Mouse (Mus musculus): ENCODE data around the gene Elmo1. TPM values are rescaled to one million over a fixed set of nuclear protein-coding genes. Genes with fewer than 3 reads are reported as not detected.

Gene Elmo1
- polyA plus RNA-seq, 1 experiment from 2014 or later: 23.5 TPM

GRCm38 (mm10) chr13:20564414-20564813, 474.0 kb downstream of the Elmo1 start:
- Histone ChIP-seq H3K36me3 (no peaks in the 10 kb centered on the region), H3K4me3 (replicated peaks) (no peak overlapping the region), H3K4me2 (replicated peaks) (no peak overlapping the region), H3K27ac (replicated peaks) (no peak overlapping the region), H3K27me3 (no peaks in the 10 kb centered on the region), H3K9ac (no peak overlapping the region), H3K9me3 (replicated peaks) (no peaks in the 10 kb centered on the region), H3K4me1 (no peaks in the 10 kb centered on the region)
- 82% methylated on average over 9 of the region's 9 CpGs for WGBS
- ATAC-seq (ENCODE audit: insufficient number of reproducible peaks, low FRiP score, low TSS enrichment, low read depth): no peak

GRCm38 (mm10) chr13:20575186-20575585, 484.8 kb downstream of the Elmo1 start:
- no peaks in the 10 kb centered on the region for H3K4me1 ChIP-seq
- H3K27me3 ChIP-seq: no peaks in the 10 kb centered on the region
- no peak overlapping the region for H3K9ac ChIP-seq
- no peak overlapping the region for H3K27ac ChIP-seq (replicated peaks)
- 70% methylated on average over 2 of the region's 2 CpGs for WGBS
- no peak overlapping the region for H3K4me3 ChIP-seq (replicated peaks)
- H3K36me3 ChIP-seq: 0 out of 2 replicates have a peak, but pooled peaks cover 3% of the 10 kb centered on the region
- no peak for ATAC-seq (ENCODE audit: insufficient number of reproducible peaks, low FRiP score, low TSS enrichment, low read depth)
- no peak overlapping the region for H3K4me2 ChIP-seq (replicated peaks)
- no peaks in the 10 kb centered on the region for H3K9me3 ChIP-seq (replicated peaks)

GRCm38 (mm10) chr13:20585868-20586267, 495.5 kb downstream of the Elmo1 start:
- H3K27me3 ChIP-seq: no peaks in the 10 kb centered on the region
- no peaks in the 10 kb centered on the region for H3K9me3 ChIP-seq (replicated peaks)
- H3K36me3 ChIP-seq: no peaks in the 10 kb centered on the region
- no peak overlapping the region for H3K4me3 ChIP-seq (replicated peaks)
- no peak for ATAC-seq (ENCODE audit: insufficient number of reproducible peaks, low FRiP score, low TSS enrichment, low read depth)
- H3K4me2 ChIP-seq (replicated peaks): no peak overlapping the region
- WGBS: 72% methylated on average over 4 of the region's 4 CpGs
- no peaks in the 10 kb centered on the region for H3K4me1 ChIP-seq
- H3K27ac ChIP-seq (replicated peaks): no peak overlapping the region
- H3K9ac ChIP-seq: no peak overlapping the region

GRCm38 (mm10) chr13:20586462-20586861, 496.1 kb downstream of the Elmo1 start:
- Histone ChIP-seq H3K4me3 (replicated peaks) (no peak overlapping the region), H3K9ac (no peak overlapping the region), H3K4me2 (replicated peaks) (no peak overlapping the region), H3K4me1 (no peaks in the 10 kb centered on the region), H3K27me3 (no peaks in the 10 kb centered on the region), H3K27ac (replicated peaks) (no peak overlapping the region), H3K9me3 (replicated peaks) (no peaks in the 10 kb centered on the region), H3K36me3 (no peaks in the 10 kb centered on the region)
- ATAC-seq (ENCODE audit: insufficient number of reproducible peaks, low FRiP score, low TSS enrichment, low read depth): no peak
- WGBS: 69% methylated on average over 3 of the region's 3 CpGs

- no peaks in the 10 kb centered on the region for H3K9me3 ChIP-seq (replicated peaks)
- H3K4me1 ChIP-seq: no peaks in the 10 kb centered on the region
- no peaks in the 10 kb centered on the region for H3K27me3 ChIP-seq
- H3K9ac ChIP-seq: no peak overlapping the region
- H3K4me2 ChIP-seq (replicated peaks): no peak overlapping the region
- H3K4me3 ChIP-seq (replicated peaks): no peak overlapping the region
- ATAC-seq (ENCODE audit: insufficient number of reproducible peaks, low FRiP score, low TSS enrichment, low read depth): no peak
- 76% methylated on average over 4 of the region's 4 CpGs for WGBS
- no peaks in the 10 kb centered on the region for H3K36me3 ChIP-seq
- no peak overlapping the region for H3K27ac ChIP-seq (replicated peaks)
These were observed 500.6 kb downstream of the Elmo1 start for GRCm38 (mm10) chr13:20590983-20591382.

GRCm38 (mm10) chr13:20597307-20597706, 506.9 kb downstream of the Elmo1 start:
- no peaks in the 10 kb centered on the region for H3K27me3 ChIP-seq
- no peaks in the 10 kb centered on the region for H3K9me3 ChIP-seq (replicated peaks)
- H3K4me1 ChIP-seq: no peaks in the 10 kb centered on the region

GRCm38 (mm10) chr13:20598618-20599017, 508.2 kb downstream of the Elmo1 start:
- no peak for ATAC-seq (ENCODE audit: insufficient number of reproducible peaks, low FRiP score, low TSS enrichment, low read depth)

More at GRCm38 (mm10) chr13:20597307-20597706, 506.9 kb downstream of the Elmo1 start:
- Histone ChIP-seq H3K4me2 (replicated peaks) (no peak overlapping the region), H3K27ac (replicated peaks) (no peak overlapping the region), H3K9ac (no peak overlapping the region), H3K36me3 (no peaks in the 10 kb centered on the region), H3K4me3 (replicated peaks) (no peak overlapping the region)
- no peak for ATAC-seq (ENCODE audit: insufficient number of reproducible peaks, low FRiP score, low TSS enrichment, low read depth)
- 62% methylated on average over 5 of the region's 5 CpGs for WGBS

GRCm38 (mm10) chr13:20600246-20600645, 509.9 kb downstream of the Elmo1 start:
- Histone ChIP-seq H3K4me2 (replicated peaks) (no peak overlapping the region), H3K36me3 (no peaks in the 10 kb centered on the region), H3K4me1 (no peaks in the 10 kb centered on the region), H3K9ac (no peak overlapping the region), H3K9me3 (replicated peaks) (no peaks in the 10 kb centered on the region), H3K4me3 (replicated peaks) (no peak overlapping the region), H3K27me3 (no peaks in the 10 kb centered on the region), H3K27ac (replicated peaks) (no peak overlapping the region)
- no peak for ATAC-seq (ENCODE audit: insufficient number of reproducible peaks, low FRiP score, low TSS enrichment, low read depth)
- 41% methylated on average over 6 of the region's 6 CpGs for WGBS

More at GRCm38 (mm10) chr13:20598618-20599017, 508.2 kb downstream of the Elmo1 start:
- no peaks in the 10 kb centered on the region for H3K9me3 ChIP-seq (replicated peaks)
- no peak overlapping the region for H3K9ac ChIP-seq
- H3K4me1 ChIP-seq: no peaks in the 10 kb centered on the region
- no peak overlapping the region for H3K4me3 ChIP-seq (replicated peaks)
- no peak overlapping the region for H3K27ac ChIP-seq (replicated peaks)
- H3K36me3 ChIP-seq: no peaks in the 10 kb centered on the region
- WGBS: 88% methylated on average over 3 of the region's 3 CpGs
- H3K4me2 ChIP-seq (replicated peaks): no peak overlapping the region
- no peaks in the 10 kb centered on the region for H3K27me3 ChIP-seq

GRCm38 (mm10) chr13:20601421-20601820, 511.0 kb downstream of the Elmo1 start:
- no peak overlapping the region for H3K4me3 ChIP-seq (replicated peaks)
- no peak overlapping the region for H3K9ac ChIP-seq
- 64% methylated on average over 1 of the region's 1 CpGs for WGBS
- H3K4me2 ChIP-seq (replicated peaks): no peak overlapping the region
- H3K27me3 ChIP-seq: no peaks in the 10 kb centered on the region
- H3K9me3 ChIP-seq (replicated peaks): no peaks in the 10 kb centered on the region
- no peaks in the 10 kb centered on the region for H3K36me3 ChIP-seq
- ATAC-seq (ENCODE audit: insufficient number of reproducible peaks, low FRiP score, low TSS enrichment, low read depth): no peak
- H3K4me1 ChIP-seq: no peaks in the 10 kb centered on the region
- no peak overlapping the region for H3K27ac ChIP-seq (replicated peaks)

- Histone ChIP-seq H3K27me3 (no peaks in the 10 kb centered on the region), H3K36me3 (no peaks in the 10 kb centered on the region), H3K4me2 (replicated peaks) (no peak overlapping the region), H3K9me3 (replicated peaks) (no peaks in the 10 kb centered on the region), H3K27ac (replicated peaks) (no peak overlapping the region), H3K4me1 (no peaks in the 10 kb centered on the region), H3K9ac (no peak overlapping the region), H3K4me3 (replicated peaks) (no peak overlapping the region)
- no peak for ATAC-seq (ENCODE audit: insufficient number of reproducible peaks, low FRiP score, low TSS enrichment, low read depth)
- WGBS: 92% methylated on average over 3 of the region's 3 CpGs
These were observed 516.5 kb downstream of the Elmo1 start for GRCm38 (mm10) chr13:20606891-20607290.

GRCm38 (mm10) chr13:20609003-20609688, 518.8 kb downstream of the Elmo1 start:
- WGBS: 33% methylated on average over 3 of the region's 3 CpGs
- no peak for ATAC-seq (ENCODE audit: insufficient number of reproducible peaks, low FRiP score, low TSS enrichment, low read depth)
- Histone ChIP-seq H3K9me3 (replicated peaks) (no peaks in the 10 kb centered on the region), H3K9ac (no peak overlapping the region), H3K4me3 (replicated peaks) (no peak overlapping the region), H3K4me2 (replicated peaks) (no peak overlapping the region), H3K27ac (replicated peaks) (no peak overlapping the region), H3K36me3 (no peaks in the 10 kb centered on the region), H3K27me3 (no peaks in the 10 kb centered on the region), H3K4me1 (no peaks in the 10 kb centered on the region)
